In genomic region chr17:56468870-56469269, GRCm38 (mm10) we compare ENCODE assay signal across 9 mouse cellular contexts. TPM values are rescaled to one million over a fixed set of nuclear protein-coding genes. Genes with fewer than 3 reads are reported as not detected.
DNase-seq lines count a peak whose midpoint lies in the region; ATAC-seq lines count a peak whose summit lies in the region.
"Had no signal": no experiment of that assay in that cellular context is flagged by ENCODE, and none has a peak within 500 bp of the region (broad histone marks: within the 10 kb centered on the region; RNA-seq: fewer than 3 reads in every experiment).

No protein-coding gene starts in this region.

- no peak overlapping the region for H3K4me3 ChIP-seq in kidney, embryonic 14.5 days (ENCODE audit: low read length)
- no peak overlapping the region for H3K4me3 ChIP-seq in embryonic facial prominence, embryonic 12.5 days
- no peak overlapping the region for H3K4me3 ChIP-seq in hindbrain, embryonic 10.5 days
- no peak overlapping the region for H3K4me3 ChIP-seq in midbrain, embryonic 12.5 days

- ATAC-seq in kidney, embryonic 14.5 days (ENCODE audit: low FRiP score, low TSS enrichment): 0 out of 2 replicates have a peak, but pooled peaks have one; percentile 20
- no peak for ATAC-seq in embryonic facial prominence, embryonic 12.5 days (ENCODE audit: insufficient number of reproducible peaks, insufficient read depth, low FRiP score, low TSS enrichment)
- no peak for ATAC-seq in midbrain, embryonic 12.5 days (ENCODE audit: low FRiP score, low read depth)
- ATAC-seq in cerebellum, adult (ENCODE audit: insufficient number of reproducible peaks, low FRiP score, low TSS enrichment): no peak

- no peaks in the 10 kb centered on the region for H3K9me3 ChIP-seq in kidney, embryonic 14.5 days (ENCODE audit: control insufficient read depth, low read length)
- no peaks in the 10 kb centered on the region for H3K9me3 ChIP-seq in embryonic facial prominence, embryonic 12.5 days
- peaks cover 5% of the 10 kb centered on the region; the same call in 1 of the 2 replicates for H3K9me3 ChIP-seq in hindbrain, embryonic 10.5 days
- no peaks in the 10 kb centered on the region for H3K9me3 ChIP-seq in midbrain, embryonic 12.5 days

- no peak overlapping the region for H3K4me2 ChIP-seq in kidney, embryonic 14.5 days (replicated peaks; ENCODE audit: low read depth, low read length)
- H3K4me2 ChIP-seq in embryonic facial prominence, embryonic 12.5 days (replicated peaks): no peak overlapping the region
- H3K4me2 ChIP-seq in midbrain, embryonic 12.5 days (replicated peaks): no peak overlapping the region; the same call in 1 of the 2 replicates

- DNase-seq in kidney, postnatal 14 days: no peak
- DNase-seq in hindbrain, embryonic 10.5 days (ENCODE audit: low spot score): no peak
- DNase-seq in urinary bladder, postnatal 36 days (ENCODE audit: low spot score in 2 of 2): no peak
- DNase-seq in adrenal gland, postnatal 4 days (ENCODE audit: low spot score in 2 of 2): no peak

- H3K27ac ChIP-seq in kidney, embryonic 14.5 days (ENCODE audit: low read depth, low read length): peak overlapping the region; percentile 65; the same call in 1 of the 2 replicates
- H3K27ac ChIP-seq in embryonic facial prominence, embryonic 12.5 days: peak overlapping the region; percentile 86; the same call in 1 of the 2 replicates
- H3K27ac ChIP-seq in hindbrain, embryonic 10.5 days: peak overlapping the region; percentile 84; the same call in 1 of the 2 replicates
- peak overlapping the region; percentile 90 for H3K27ac ChIP-seq in midbrain, embryonic 12.5 days (replicated peaks)

- 39% methylated on average over 7 of the region's 7 CpGs for WGBS in kidney, embryonic 14.5 days
- 58% methylated on average over 7 of the region's 7 CpGs for WGBS in embryonic facial prominence, embryonic 12.5 days
- WGBS in hindbrain, embryonic 10.5 days: 65% methylated on average over 7 of the region's 7 CpGs
- WGBS in midbrain, embryonic 12.5 days: 72% methylated on average over 7 of the region's 7 CpGs

- no peaks in the 10 kb centered on the region for H3K36me3 ChIP-seq in kidney, embryonic 14.5 days (ENCODE audit: control insufficient read depth, insufficient read depth, low read length)
- H3K36me3 ChIP-seq in embryonic facial prominence, embryonic 12.5 days: peaks cover 4% of the 10 kb centered on the region; the same call in 1 of the 2 replicates
- peaks cover 28% of the 10 kb centered on the region for H3K36me3 ChIP-seq in hindbrain, embryonic 10.5 days
- peaks cover 14% of the 10 kb centered on the region; the same call in 1 of the 2 replicates for H3K36me3 ChIP-seq in midbrain, embryonic 12.5 days
- H3K36me3 ChIP-seq: G1E had no signal

- H3K4me1 ChIP-seq in kidney, embryonic 14.5 days (ENCODE audit: control insufficient read depth, insufficient read depth, low read length): peaks cover 64% of the 10 kb centered on the region
- H3K4me1 ChIP-seq in embryonic facial prominence, embryonic 12.5 days: peaks cover 80% of the 10 kb centered on the region
- H3K4me1 ChIP-seq in hindbrain, embryonic 10.5 days (replicated peaks): peaks cover 83% of the 10 kb centered on the region
- H3K4me1 ChIP-seq in midbrain, embryonic 12.5 days: peaks cover 99% of the 10 kb centered on the region

- no peak overlapping the region for H3K9ac ChIP-seq in kidney, embryonic 14.5 days (ENCODE audit: low read depth, low read length)
- no peak overlapping the region for H3K9ac ChIP-seq in embryonic facial prominence, embryonic 12.5 days
- H3K9ac ChIP-seq in midbrain, embryonic 12.5 days (replicated peaks): no peak overlapping the region

- peaks cover under 1% of the 10 kb centered on the region for H3K27me3 ChIP-seq in kidney, embryonic 14.5 days (ENCODE audit: control insufficient read depth, insufficient read depth, low read length)
- H3K27me3 ChIP-seq in embryonic facial prominence, embryonic 12.5 days: peaks cover 32% of the 10 kb centered on the region
- peaks cover 39% of the 10 kb centered on the region for H3K27me3 ChIP-seq in hindbrain, embryonic 10.5 days (ENCODE audit: insufficient read depth, poor library complexity, severe bottlenecking)
- H3K27me3 ChIP-seq in midbrain, embryonic 12.5 days: peaks cover 21% of the 10 kb centered on the region

RNA-seq across cellular contexts. Expression of gene Ptprs, which starts 7.4 kb away (rescaled TPM):
- 115 and 122 TPM in 2 replicates for polyA plus RNA-seq in kidney, embryonic 14.5 days (2014; fragmentation: Nextera tagmentation; extraction: Ambion mirVana)
- polyA plus RNA-seq in embryonic facial prominence, embryonic 12.5 days (2016; fragmentation: Nextera tagmentation; extraction: Ambion mirVana): 158 and 167 TPM in 2 replicates
- polyA plus RNA-seq in hindbrain, embryonic 10.5 days (2016; fragmentation: Nextera tagmentation; extraction: Ambion mirVana): 109 and 172 TPM in 2 replicates
- polyA plus RNA-seq in midbrain, embryonic 12.5 days (2016; fragmentation: Nextera tagmentation; extraction: Ambion mirVana): 290 and 332 TPM in 2 replicates
- 100 to 1,000 TPM; 176 to 208 TPM for total RNA-seq in adrenal gland, postnatal 4 days (2021)

RNA-seq across cellular contexts. Expression of gene Znrf4, which starts 43.4 kb away (rescaled TPM):
- polyA plus RNA-seq in kidney, embryonic 14.5 days (2014; fragmentation: Nextera tagmentation; extraction: Ambion mirVana): not detected in 2 replicates
- polyA plus RNA-seq in embryonic facial prominence, embryonic 12.5 days (2016; fragmentation: Nextera tagmentation; extraction: Ambion mirVana): not detected in 2 replicates
- not detected in 2 replicates for polyA plus RNA-seq in hindbrain, embryonic 10.5 days (2016; fragmentation: Nextera tagmentation; extraction: Ambion mirVana)
- not detected in 2 replicates for polyA plus RNA-seq in midbrain, embryonic 12.5 days (2016; fragmentation: Nextera tagmentation; extraction: Ambion mirVana)
- total RNA-seq in adrenal gland, postnatal 4 days (2021): not detected
- total RNA-seq: G1E had no signal
- polyA plus RNA-seq: G1E had no signal
